Mouse (Mus musculus) lung, adult 2 months (tissue): ENCODE results near the gene Ccnk.

ENCODE experiments used
- CTCF ChIP-seq: fragments of 200-500 bp; IDR thresholded peaks from 2 replicates; pipeline ENCODE4 v1.5.1; 2011; ENCODE audit warnings: mild to moderate bottlenecking, low read length, control low read depth; ENCODE audit not compliant: insufficient read depth
- POLR2A ChIP-seq: fragments of 200-500 bp; IDR thresholded peaks from 2 replicates; pipeline ENCODE4 v1.6.1; 2011; ENCODE audit warnings: low read depth, mild to moderate bottlenecking, control low read depth, low read length, borderline replicate concordance; ENCODE audit errors: extremely low read depth

DNA sequence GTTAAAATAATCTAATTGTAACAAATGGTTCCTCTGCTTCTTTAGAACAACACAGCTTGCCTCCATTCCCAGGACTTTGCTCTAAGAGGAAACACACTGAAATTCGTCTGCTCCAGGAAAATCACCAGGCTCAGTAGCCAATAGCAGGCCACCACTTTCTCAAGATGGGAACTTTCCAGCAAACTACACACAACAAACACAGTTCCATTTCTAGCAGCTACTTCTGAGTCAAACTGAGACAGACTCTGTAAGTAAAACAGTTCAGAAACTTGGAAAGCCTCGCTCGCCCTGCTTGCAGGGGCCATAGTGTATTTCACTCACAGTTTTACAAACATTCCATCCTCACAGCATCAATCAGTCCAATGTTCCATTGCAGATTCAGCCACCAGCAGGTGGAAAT lies 3.0 kb upstream of the Ccnk start:
- TF ChIP-seq CTCF: no peak
- no peak for TF ChIP-seq POLR2A
